Mouse (Mus musculus) embryo, embryonic 9.5 days (tissue): ENCODE measurements around the gene Mettl18.
"Not testable (repeated sequence)": the region's sequence is repeated elsewhere in the genome, so short reads cannot be mapped to it uniquely, and the experiment has no call there.

Experiments
- DNase-seq: peaks from one replicate; pipeline ENCODE4 v3.0.0-alpha.2; 2017; ENCODE audit errors: extremely low spot score

The Mettl18 gene

GRCm38 (mm10) chr1:163994721-163995608 is at the start of gene Mettl18, which contains the start of gene BC055324:
Gene Mettl18, plus strand, starts transcription at chr1:163994889.
Gene BC055324, minus strand, starts transcription at chr1:163994796.
- DNase-seq = peak; percentile 93

GRCm38 (mm10) chr1:163953396-163953795 is 41.3 kb upstream of the Mettl18 start:
- no peak for DNase-seq

GRCm38 (mm10) chr1:163958036-163958435 is 36.7 kb upstream of the Mettl18 start:
- no peak for DNase-seq

- no peak for DNase-seq
Measured at GRCm38 (mm10) chr1:163964008-163964689, 30.5 kb upstream of the Mettl18 start.

- DNase-seq = no peak
Measured at GRCm38 (mm10) chr1:163974471-163974870, 20.2 kb upstream of the Mettl18 start.

- DNase-seq = no peak
Measured at GRCm38 (mm10) chr1:163975088-163975487, 19.6 kb upstream of the Mettl18 start.

GRCm38 (mm10) chr1:163976515-163976914 is 18.2 kb upstream of the Mettl18 start:
- DNase-seq = no peak

- no peak for DNase-seq
Measured at GRCm38 (mm10) chr1:163992371-163992770, 2.3 kb upstream of the Mettl18 start.

- no peak for DNase-seq
Measured at GRCm38 (mm10) chr1:163994173-163994720, 442 bp upstream of the Mettl18 start.

- no peak for DNase-seq
Measured at GRCm38 (mm10) chr1:163995609-163995913, 872 bp downstream of the Mettl18 start.

GRCm38 (mm10) chr1:164001831-164002452 is 7.3 kb downstream of the Mettl18 start:
- DNase-seq = no peak

GRCm38 (mm10) chr1:164004311-164004710 is 9.6 kb downstream of the Mettl18 start:
- no peak for DNase-seq

- DNase-seq = peak; percentile 14
Measured at GRCm38 (mm10) chr1:164009235-164009634, 14.5 kb downstream of the Mettl18 start.

- no peak for DNase-seq
Measured at GRCm38 (mm10) chr1:164014616-164015015, 19.9 kb downstream of the Mettl18 start.

GRCm38 (mm10) chr1:164018221-164018896 is 23.7 kb downstream of the Mettl18 start:
- DNase-seq = no peak

- DNase-seq = no peak
Measured at GRCm38 (mm10) chr1:164019789-164020188, 25.1 kb downstream of the Mettl18 start.

GRCm38 (mm10) chr1:164020746-164021145 is 26.1 kb downstream of the Mettl18 start:
- DNase-seq = not testable (repeated sequence)

- DNase-seq = not testable (repeated sequence)
Measured at GRCm38 (mm10) chr1:164022106-164022505, 27.4 kb downstream of the Mettl18 start.

GRCm38 (mm10) chr1:164025685-164026084 is 31.0 kb downstream of the Mettl18 start:
- DNase-seq = no peak

GRCm38 (mm10) chr1:164027416-164027815 is 32.7 kb downstream of the Mettl18 start:
- no peak for DNase-seq

GRCm38 (mm10) chr1:164040385-164041135 is 45.9 kb downstream of the Mettl18 start:
- no peak for DNase-seq
